Mouse (Mus musculus) MEL (cell line): Measurements from ENCODE around the gene Naa20. TPM values are rescaled to one million over a fixed set of nuclear protein-coding genes. Genes with fewer than 3 reads are reported as not detected.

Experiments used
- DNase-seq: peaks from one replicate; pipeline ENCODE4 v3.0.0; 2011; ENCODE audit warnings: low read depth, low spot score
- H3K27ac ChIP-seq: 2 replicates; pipeline ENCODE4 v1.5.1; 2012; ENCODE audit warnings: low read depth, mild to moderate bottlenecking, control low read depth, low read length, moderate library complexity; ENCODE audit not compliant: control insufficient read depth
- H3K27me3 ChIP-seq, 2 experiments: fragments of 150-350 bp in 1 of 2; sonication (generic) in 1 of 2; 2 replicates each; pipeline ENCODE4 v1.6.1; 2012; ENCODE audit warnings: low read length in 2 of 2, mild to moderate bottlenecking in 2 of 2, improper control_type of control experiment in 1 of 2, moderate library complexity in 1 of 2; ENCODE audit not compliant: insufficient read depth in 2 of 2, control insufficient read depth in 1 of 2
- H3K36me3 ChIP-seq, 2 experiments: 2 replicates each; pipeline ENCODE4 v1.6.1; 2012 to 2014; ENCODE audit warnings: low read length in 2 of 2, improper control_type of control experiment in 1 of 2, inconsistent platforms in 1 of 2, mild to moderate bottlenecking in 1 of 2; ENCODE audit not compliant: insufficient read depth in 2 of 2, control insufficient read depth in 1 of 2
- H3K4me1 ChIP-seq, 2 experiments: fragments of 150-350 bp in 1 of 2; sonication (generic) in 1 of 2; 2 replicates each; pipeline ENCODE4 v1.6.1; 2012; ENCODE audit warnings: low read length in 2 of 2, improper control_type of control experiment in 1 of 2, mild to moderate bottlenecking in 1 of 2; ENCODE audit not compliant: insufficient read depth in 2 of 2, control insufficient read depth in 1 of 2
- H3K4me3 ChIP-seq, 2 experiments: fragments of 150-350 bp in 1 of 2; sonication (generic) in 1 of 2; 2 replicates each; pipeline ENCODE4 v1.5.1; 2012; ENCODE audit warnings: low read depth in 2 of 2, low read length in 2 of 2, mild to moderate bottlenecking in 2 of 2, moderate library complexity in 2 of 2, control low read depth in 1 of 2, improper control_type of control experiment in 1 of 2; ENCODE audit not compliant: control insufficient read depth in 1 of 2, insufficient read depth in 1 of 2
- H3K79me2 ChIP-seq: 2 replicates; pipeline ENCODE4 v1.6.1; 2012; ENCODE audit warnings: mild to moderate bottlenecking, low read length, moderate library complexity; ENCODE audit not compliant: control insufficient read depth, poor library complexity, insufficient read depth
- H3K9ac ChIP-seq: 2 replicates; pipeline ENCODE4 v1.6.1; 2012; ENCODE audit warnings: low read depth, mild to moderate bottlenecking, control low read depth, low read length, moderate library complexity; ENCODE audit not compliant: control insufficient read depth, poor library complexity, severe bottlenecking
- H3K9me3 ChIP-seq: fragments of 150-350 bp; sonication (generic); replicated peaks from 2 replicates; pipeline ENCODE4 v1.6.1; 2012; ENCODE audit warnings: mild to moderate bottlenecking, low read length, improper control_type of control experiment, moderate library complexity; ENCODE audit not compliant: insufficient read depth
- CHD1 ChIP-seq: IDR thresholded peaks from 2 replicates; pipeline ENCODE4 v1.6.1; 2012; ENCODE audit warnings: low read depth, mild to moderate bottlenecking, inconsistent platforms, low read length, improper control_type of control experiment
- CTCF ChIP-seq, 3 experiments: IDR thresholded peaks in 2 of 3; conservative IDR thresholded peaks in 1 of 3; 2 replicates each; pipeline ENCODE4 v1.5.1; 2011 to 2012; ENCODE audit warnings: low read length in 3 of 3, low read depth in 2 of 3, mild to moderate bottlenecking in 2 of 3, improper control_type of control experiment in 1 of 3, inconsistent platforms in 1 of 3, mixed read lengths in 1 of 3, moderate library complexity in 1 of 3; ENCODE audit not compliant: control insufficient read depth in 1 of 3, insufficient read depth in 1 of 3, poor library complexity in 1 of 3, severe bottlenecking in 1 of 3
- EP300 ChIP-seq, 2 experiments: IDR thresholded peaks; 2 replicates each; pipeline ENCODE4 v1.6.1; 2011; ENCODE audit warnings: improper control_type of control experiment in 2 of 2, low read length in 2 of 2, low read depth in 1 of 2, mild to moderate bottlenecking in 1 of 2
- ETS1 ChIP-seq: IDR thresholded peaks from 2 replicates; pipeline ENCODE4 v1.6.1; 2012; ENCODE audit warnings: low read depth, mild to moderate bottlenecking, inconsistent platforms, low read length, improper control_type of control experiment, moderate library complexity
- JUND ChIP-seq: IDR thresholded peaks from 2 replicates; pipeline ENCODE4 v1.6.1; 2011; ENCODE audit warnings: low read depth, mild to moderate bottlenecking, improper control_type of control experiment, low read length
- KAT2A ChIP-seq: conservative IDR thresholded peaks from 2 replicates; pipeline ENCODE4 v1.6.1; 2012; ENCODE audit warnings: low read depth, low read length, improper control_type of control experiment, inconsistent platforms
- MAX ChIP-seq: IDR thresholded peaks from 2 replicates; pipeline ENCODE4 v1.6.1; 2011; ENCODE audit warnings: low read length, improper control_type of control experiment
- MEF2A ChIP-seq: IDR thresholded peaks from 2 replicates; pipeline ENCODE4 v1.6.1; 2014; ENCODE audit warnings: low read depth, mild to moderate bottlenecking, inconsistent platforms, low read length, improper control_type of control experiment; ENCODE audit not compliant: poor library complexity, insufficient replicate concordance, severe bottlenecking; ENCODE audit errors: extremely low read depth
- MXI1 ChIP-seq: IDR thresholded peaks from 2 replicates; pipeline ENCODE4 v1.6.1; 2011; ENCODE audit warnings: mild to moderate bottlenecking, low read depth, low read length, improper control_type of control experiment
- MYB ChIP-seq: IDR thresholded peaks from 2 replicates; pipeline ENCODE4 v1.6.1; 2011; ENCODE audit warnings: mild to moderate bottlenecking, low read depth, low read length, improper control_type of control experiment
- NELFE ChIP-seq: IDR thresholded peaks from 2 replicates; pipeline ENCODE4 v1.6.1; 2011; ENCODE audit warnings: low read depth, low read length, improper control_type of control experiment
- NRF1 ChIP-seq: IDR thresholded peaks from 2 replicates; pipeline ENCODE4 v1.6.1; 2014; ENCODE audit warnings: low read depth, mild to moderate bottlenecking, inconsistent platforms, low read length, improper control_type of control experiment, moderate library complexity; ENCODE audit not compliant: poor library complexity, insufficient read depth, severe bottlenecking
- POLR2A ChIP-seq, 2 experiments: IDR thresholded peaks; 2 replicates each; pipeline ENCODE4 v1.6.1; 2011 to 2012; ENCODE audit warnings: low read length in 2 of 2, mild to moderate bottlenecking in 2 of 2, control low read depth in 1 of 2, improper control_type of control experiment in 1 of 2, low read depth in 1 of 2, moderate library complexity in 1 of 2; ENCODE audit not compliant: control insufficient read depth in 1 of 2, insufficient read depth in 1 of 2, poor library complexity in 1 of 2
- POLR2AphosphoS2 ChIP-seq: IDR thresholded peaks from 2 replicates; pipeline ENCODE4 v1.6.1; 2011; ENCODE audit warnings: low read length, improper control_type of control experiment
- RCOR1 ChIP-seq: IDR thresholded peaks from 2 replicates; pipeline ENCODE4 v1.6.1; 2012; ENCODE audit warnings: low read depth, mild to moderate bottlenecking, inconsistent platforms, low read length, improper control_type of control experiment
- SIN3A ChIP-seq: IDR thresholded peaks from 2 replicates; pipeline ENCODE4 v1.6.1; 2012; ENCODE audit warnings: low read length, improper control_type of control experiment, inconsistent platforms
- TCF12 ChIP-seq: IDR thresholded peaks from 2 replicates; pipeline ENCODE4 v1.6.1; 2014; ENCODE audit warnings: low read depth, mild to moderate bottlenecking, inconsistent platforms, low read length, improper control_type of control experiment, moderate library complexity
- USF1 ChIP-seq: IDR thresholded peaks from 2 replicates; pipeline ENCODE4 v1.6.1; 2014; ENCODE audit warnings: low read depth, mild to moderate bottlenecking, inconsistent platforms, low read length, improper control_type of control experiment, moderate library complexity
- ZC3H11A ChIP-seq: IDR thresholded peaks from 2 replicates; pipeline ENCODE4 v1.6.1; 2012; ENCODE audit warnings: low read depth, mild to moderate bottlenecking, inconsistent platforms, low read length, improper control_type of control experiment
- ZKSCAN1 ChIP-seq: IDR thresholded peaks from 2 replicates; pipeline ENCODE4 v1.6.1; 2012; ENCODE audit warnings: low read depth, mild to moderate bottlenecking, inconsistent platforms, low read length, improper control_type of control experiment, moderate library complexity
- ZMIZ1 ChIP-seq: IDR thresholded peaks from 2 replicates; pipeline ENCODE4 v1.6.1; 2012; ENCODE audit warnings: low read depth, mild to moderate bottlenecking, inconsistent platforms, low read length, improper control_type of control experiment, moderate library complexity
- polyA plus RNA-seq, 2 experiments: library from polyadenylated mRNA; stranded (reverse) in 1 of 2; unstranded in 1 of 2; fragments of >175 nt in 1 of 2; fragments of >200 nt in 1 of 2; gene quantifications; 2 replicates each; pipeline versions ENCODE4 v1.2.1 to v1.2.4; 2012; ENCODE audit warnings: low replicate concordance in 2 of 2, low read depth in 1 of 2; ENCODE audit not compliant: insufficient read length in 2 of 2, insufficient read depth in 1 of 2, missing spikeins in 1 of 2
- total RNA-seq: library from RNA; depleted of rRNA; stranded (reverse); fragments of 300-350 nt; gene quantifications from 2 replicates; pipeline ENCODE4 v1.2.3, GENCODE M21; 2012

Naa20 gene
- total and polyA plus RNA-seq, 3 experiments, result 86.3 to 88.1 TPM; not detected in 1

GRCm38 (mm10) chr2:145955844-145956243 is 53.9 kb downstream of the Naa20 start:
- Histone ChIP-seq H3K4me3 (no peak overlapping the region), H3K9ac (no peak overlapping the region), H3K36me3 (peaks cover 0 to 4% of the 10 kb centered on the region in 2 experiments; a peak in 1 of 4 replicates), H3K27me3 (no peaks in the 10 kb centered on the region; a peak in 1 of 4 replicates), H3K79me2 (no peaks in the 10 kb centered on the region), H3K9me3 (no peaks in the 10 kb centered on the region), H3K4me1 (peaks cover 3 to 5% of the 10 kb centered on the region in 2 experiments; a peak in 3 of 4 replicates), H3K27ac (no peak overlapping the region)
- TF ChIP-seq USF1 (no peak), CTCF (IDR thresholded peaks at IDR 0.05 in 2 of 3, conservative IDR thresholded peaks at IDR 0.05 in 1 of 3; ENCODE audit: control insufficient read depth in 1 of 3, insufficient read depth in 1 of 3, low read depth in 2 of 3, low read length in 3 of 3, poor library complexity in 1 of 3, severe bottlenecking in 1 of 3) (no peak), POLR2A (IDR thresholded peaks at IDR 0.05; ENCODE audit: control insufficient read depth in 1 of 2, insufficient read depth in 1 of 2, low read depth in 1 of 2, low read length in 2 of 2, poor library complexity in 1 of 2) (no peak), JUND (no peak), MAX (no peak), TCF12 (no peak), MXI1 (no peak), ETS1 (no peak), SIN3A (no peak), MEF2A (no peak), NRF1 (no peak), MYB (no peak), ZKSCAN1 (no peak), CHD1 (no peak), NELFE (no peak), RCOR1 (no peak), ZMIZ1 (no peak), KAT2A (no peak), ZC3H11A (no peak)
- DNase-seq, result no peak

- Histone ChIP-seq H3K27me3 (no peaks in the 10 kb centered on the region; a peak in 1 of 4 replicates), H3K4me3 (no peak overlapping the region), H3K27ac (no peak overlapping the region), H3K79me2 (no peaks in the 10 kb centered on the region), H3K9ac (no peak overlapping the region), H3K36me3 (peaks cover 0 to 4% of the 10 kb centered on the region in 2 experiments; a peak in 1 of 4 replicates), H3K4me1 (peaks cover 3 to 5% of the 10 kb centered on the region in 2 experiments; a peak in 3 of 4 replicates), H3K9me3 (no peaks in the 10 kb centered on the region)
- TF ChIP-seq MXI1 (no peak), RCOR1 (peak; percentile 64; the same call in 1 of the 2 replicates), EP300 (IDR thresholded peaks at IDR 0.05; ENCODE audit: low read depth in 1 of 2, low read length in 2 of 2) (0 out of 4 replicates have a peak, but pooled peaks of 1 of the 2 experiments have one; percentile 28), TCF12 (0 out of 2 replicates have a peak, but pooled peaks have one; percentile 24), POLR2AphosphoS2 (no peak)
- DNase-seq, result peak; percentile 28
Observed at GRCm38 (mm10) chr2:145956318-145956717, 54.4 kb downstream of the Naa20 start.
